Mouse (Mus musculus): ENCODE measurements around the gene Nxf2. TPM values are rescaled to one million over a fixed set of nuclear protein-coding genes. Genes with fewer than 3 reads are reported as not detected.

Nxf2 gene
- 0.43 TPM for polyA plus RNA-seq (2017; shearing (Covaris generic))

DNA sequence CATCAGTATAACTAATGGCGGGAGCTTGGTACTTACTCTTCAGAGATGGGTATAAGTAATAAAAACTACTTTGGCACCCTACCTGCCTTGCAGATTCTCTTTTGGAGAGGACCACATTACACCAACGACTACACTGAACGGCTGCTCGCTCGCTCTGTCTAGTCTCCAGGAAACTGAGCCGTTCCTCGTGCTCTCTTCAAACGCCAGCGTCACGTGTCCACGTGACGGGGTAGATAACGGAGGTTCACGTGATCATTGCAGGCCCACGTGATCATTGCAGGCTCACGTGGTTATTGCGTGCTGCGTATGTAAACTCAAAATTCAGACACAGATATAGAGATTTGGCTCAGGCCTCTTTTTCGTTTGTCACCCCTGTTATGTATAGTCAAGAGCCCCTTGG is at the start of gene Nxf2:
TSS of gene Nxf2 (minus strand) at position 209 of the 400 bp plus-strand sequence.

DNA sequence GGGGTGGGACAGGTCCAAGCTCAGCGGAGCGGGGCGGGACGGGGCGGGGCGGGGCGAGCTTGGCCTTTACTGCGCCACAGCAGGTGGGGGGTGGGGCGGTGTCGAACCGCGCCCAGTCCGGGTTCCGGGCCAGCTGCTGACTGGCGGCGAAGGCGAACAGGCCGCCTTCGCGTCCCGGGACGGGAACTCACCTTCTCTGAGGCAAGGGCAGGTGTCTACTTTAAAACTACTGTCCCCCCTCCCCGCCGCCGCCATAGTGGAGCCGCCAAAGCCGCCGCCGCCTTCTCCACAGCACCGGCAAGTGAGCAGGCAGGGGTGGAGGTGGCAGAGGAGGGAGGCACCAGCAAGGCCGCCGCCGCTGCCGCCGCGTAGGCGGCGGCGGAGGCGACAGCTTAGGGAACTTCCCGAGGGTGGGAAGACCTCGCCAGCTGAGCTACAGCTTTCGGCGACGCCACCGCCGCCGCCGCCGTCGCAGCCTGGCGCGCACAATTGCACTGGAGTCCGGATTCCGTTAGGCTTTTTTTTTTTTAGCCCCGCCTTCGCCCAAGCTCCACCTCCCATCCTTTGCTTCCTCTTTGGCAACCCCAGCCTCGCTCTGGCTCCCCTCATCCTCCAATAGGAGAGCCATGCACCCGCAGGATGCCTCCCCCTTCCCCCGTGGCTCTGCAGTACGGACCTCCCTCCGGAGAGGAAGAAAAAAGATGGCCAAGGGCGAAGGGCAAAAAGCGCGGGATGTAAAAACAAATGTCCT is 44.3 kb upstream of the Nxf2 start, which contains the start of gene Zmat1:
TSS of gene Zmat1 (minus strand) at position 490 of the 751 bp plus-strand sequence.

Other genes with a start within 250 kb of the Nxf2 start
- 3.0 TPM for gene Armcx1, start 246.8 kb downstream of the Nxf2 start, polyA plus RNA-seq (2017; shearing (Covaris generic))
- gene Armcx6, start 213.3 kb downstream of the Nxf2 start, polyA plus RNA-seq (2017; shearing (Covaris generic)), result 2.3 TPM
- gene Armcx3, start 208.2 kb downstream of the Nxf2 start, polyA plus RNA-seq (2017; shearing (Covaris generic)), result 20.6 TPM
- gene Armcx2, start 155.5 kb downstream of the Nxf2 start, polyA plus RNA-seq (2017; shearing (Covaris generic)), result 13.1 TPM
- gene Zmat1, start 44.5 kb upstream of the Nxf2 start, polyA plus RNA-seq (2017; shearing (Covaris generic)), result 6.6 TPM
- gene Gm15023, start 212.9 kb upstream of the Nxf2 start, polyA plus RNA-seq (2017; shearing (Covaris generic)), result not detected
- not detected for gene Tceal6, start 245.9 kb upstream of the Nxf2 start, polyA plus RNA-seq (2017; shearing (Covaris generic))

Measured in CD4-positive, CD25-positive, alpha-beta regulatory T cell, adult 9 weeks (primary cell).